Mouse (Mus musculus) embryonic facial prominence, embryonic 10.5 days (tissue): ENCODE measurements around the gene Anp32b. TPM values are rescaled to one million over a fixed set of nuclear protein-coding genes. Genes with fewer than 3 reads are reported as not detected.

Experiments used
- DNase-seq: peaks from one replicate; pipeline ENCODE4 v3.0.0-alpha.2; 2017; ENCODE audit warnings: low spot score
- H3K27ac ChIP-seq: fragments of 300-500 bp; sonication (generic); replicated peaks from 2 replicates; pipeline ENCODE4 v1.5.1; 2016; ENCODE audit warnings: mild to moderate bottlenecking
- H3K27me3 ChIP-seq: fragments of 300-500 bp; sonication (generic); replicated peaks from 2 replicates; pipeline ENCODE4 v1.6.1; 2016; ENCODE audit warnings: low read depth, mild to moderate bottlenecking; ENCODE audit not compliant: poor library complexity, severe bottlenecking
- H3K36me3 ChIP-seq: fragments of 300-500 bp; sonication (generic); replicated peaks from 2 replicates; pipeline ENCODE4 v1.6.1; 2016; ENCODE audit warnings: mild to moderate bottlenecking, moderate library complexity
- H3K4me1 ChIP-seq: fragments of 300-500 bp; sonication (generic); 2 replicates; pipeline ENCODE4 v1.6.1; 2016
- H3K4me3 ChIP-seq: fragments of 300-500 bp; sonication (generic); 2 replicates; pipeline ENCODE4 v1.5.1; 2016; ENCODE audit warnings: mild to moderate bottlenecking, moderate library complexity
- H3K9me3 ChIP-seq: fragments of 300-500 bp; sonication (generic); 2 replicates; pipeline ENCODE4 v1.6.1; 2016; ENCODE audit warnings: mild to moderate bottlenecking
- WGBS: fragments of 180-500 bp; shearing (Covaris S2); methylation state at CpG from one replicate; pipeline ENCODE4 v1.1.7; 2016; 5-methylcytosine and 5-hydroxymethylcytosine counted together
- polyA plus RNA-seq: library from polyadenylated mRNA; unstranded; fragments of >200 nt; fragmentation: Nextera tagmentation; extraction: Ambion mirVana; gene quantifications from 2 replicates; pipeline ENCODE4 v1.2.1, GENCODE M21; 2016

The Anp32b gene
- polyA plus RNA-seq, 1 experiment from 2014 or later: 431 TPM

DNA sequence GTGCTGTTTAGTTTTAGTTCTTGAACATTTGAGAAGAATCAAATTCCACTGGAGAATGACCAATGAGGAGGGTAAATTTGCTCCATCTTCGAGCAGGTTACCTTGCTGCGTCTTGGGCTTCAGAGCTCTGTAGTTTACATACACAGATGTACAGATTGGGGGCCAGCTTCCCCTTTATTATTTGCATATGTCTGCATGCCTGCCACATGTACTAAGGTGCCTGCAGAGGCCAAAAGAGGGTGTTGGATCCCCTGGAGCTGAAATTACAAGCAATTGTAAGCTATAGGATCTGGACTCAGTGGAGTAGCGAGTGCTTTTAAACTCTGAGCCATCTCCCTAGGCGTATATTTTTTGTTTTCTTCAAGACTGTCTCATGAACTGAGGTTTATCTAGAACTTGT, 6.1 kb downstream of the Anp32b start:
- 90% methylated on average over 4 of the region's 4 CpGs for WGBS
- Histone ChIP-seq H3K4me1 (peaks cover 44% of the 10 kb centered on the region), H3K4me3 (no peak overlapping the region), H3K36me3 (peaks cover 59% of the 10 kb centered on the region), H3K27ac (no peak overlapping the region), H3K9me3 (no peaks in the 10 kb centered on the region), H3K27me3 (no peaks in the 10 kb centered on the region)
- no peak for DNase-seq

- peaks cover 63% of the 10 kb centered on the region for H3K36me3 ChIP-seq
- 96% methylated on average over 3 of the region's 3 CpGs for WGBS
These were observed 6.5 kb downstream of the Anp32b start for GRCm38 (mm10) chr4:46457186-46457585.

DNA sequence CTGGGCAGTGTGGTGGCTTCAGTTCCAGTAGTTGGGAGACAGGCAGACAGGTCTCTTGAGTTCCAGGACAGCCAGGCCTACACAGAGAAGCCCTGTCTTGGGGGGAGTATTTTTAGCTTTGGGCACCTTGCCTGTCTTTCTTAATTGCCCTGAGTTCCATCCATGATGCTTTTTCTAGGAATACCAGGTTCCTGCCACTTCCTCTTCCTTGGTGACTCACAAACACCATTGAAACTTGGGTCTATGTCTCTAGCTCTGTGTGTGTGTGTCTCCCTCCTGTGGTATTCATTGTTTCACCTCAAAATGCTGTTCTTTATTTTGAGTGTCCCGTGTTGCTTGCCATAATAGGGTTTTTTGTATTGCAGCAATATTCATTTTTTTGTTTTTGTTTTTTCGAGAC, 7.7 kb downstream of the Anp32b start:
- Histone ChIP-seq H3K9me3 (no peaks in the 10 kb centered on the region), H3K27me3 (no peaks in the 10 kb centered on the region), H3K36me3 (peaks cover 73% of the 10 kb centered on the region), H3K4me3 (no peak overlapping the region), H3K27ac (no peak overlapping the region), H3K4me1 (peaks cover 33% of the 10 kb centered on the region)
- no peak for DNase-seq
- 95% methylated on average over 2 of the region's 2 CpGs for WGBS

More at GRCm38 (mm10) chr4:46457186-46457585, 6.5 kb downstream of the Anp32b start:
- DNase-seq: no peak
- H3K4me1 ChIP-seq: peaks cover 44% of the 10 kb centered on the region
- H3K9me3 ChIP-seq: no peaks in the 10 kb centered on the region
- no peak overlapping the region for H3K27ac ChIP-seq
- H3K4me3 ChIP-seq: no peak overlapping the region
- no peaks in the 10 kb centered on the region for H3K27me3 ChIP-seq

GRCm38 (mm10) chr4:46463130-46463830, 12.6 kb downstream of the Anp32b start:
- H3K27me3 ChIP-seq: no peaks in the 10 kb centered on the region
- no peak overlapping the region for H3K4me3 ChIP-seq
- H3K36me3 ChIP-seq: peaks cover 95% of the 10 kb centered on the region
- H3K4me1 ChIP-seq: no peaks in the 10 kb centered on the region
- DNase-seq: peak; percentile 46
- WGBS: 84% methylated on average over 7 of the region's 7 CpGs
- H3K9me3 ChIP-seq: no peaks in the 10 kb centered on the region
- no peak overlapping the region for H3K27ac ChIP-seq

DNA sequence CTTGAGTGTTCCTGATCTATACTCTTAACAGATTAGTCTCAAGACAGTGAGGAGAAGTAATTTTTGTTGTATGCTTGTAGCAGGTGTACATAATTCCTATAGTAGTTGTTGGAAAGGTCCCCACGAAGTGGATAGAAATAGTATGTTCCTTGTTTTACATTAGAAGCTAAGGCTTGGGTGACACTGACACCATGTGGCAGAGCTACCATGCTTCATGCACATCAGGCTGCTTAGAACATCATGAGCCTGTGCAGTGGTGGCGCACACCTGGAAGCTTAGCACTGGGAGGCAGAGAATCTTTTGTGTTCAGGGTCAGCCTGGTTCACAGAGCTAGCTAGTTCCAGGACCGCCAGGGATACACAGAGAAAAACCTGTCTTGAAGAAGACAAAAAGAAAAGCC, 15.0 kb downstream of the Anp32b start:
- Histone ChIP-seq H3K4me1 (no peaks in the 10 kb centered on the region), H3K36me3 (peaks cover 100% of the 10 kb centered on the region), H3K27ac (no peak overlapping the region), H3K4me3 (no peak overlapping the region), H3K27me3 (no peaks in the 10 kb centered on the region), H3K9me3 (no peaks in the 10 kb centered on the region)
- DNase-seq: no peak
- WGBS: 92% methylated on average over 3 of the region's 3 CpGs

- Histone ChIP-seq H3K27me3 (no peaks in the 10 kb centered on the region), H3K4me1 (no peaks in the 10 kb centered on the region), H3K9me3 (no peaks in the 10 kb centered on the region), H3K27ac (no peak overlapping the region), H3K4me3 (no peak overlapping the region), H3K36me3 (peaks cover 93% of the 10 kb centered on the region)
- DNase-seq: no peak
- 93% methylated on average over 5 of the region's 5 CpGs for WGBS
These were observed 24.4 kb downstream of the Anp32b start for GRCm38 (mm10) chr4:46475101-46475500.

GRCm38 (mm10) chr4:46479081-46479480, 28.4 kb downstream of the Anp32b start:
- H3K4me3 ChIP-seq: no peak overlapping the region
- H3K36me3 ChIP-seq: peaks cover 53% of the 10 kb centered on the region
- DNase-seq: no peak
- no peaks in the 10 kb centered on the region for H3K9me3 ChIP-seq
- no peaks in the 10 kb centered on the region for H3K4me1 ChIP-seq
- no peak overlapping the region for H3K27ac ChIP-seq
- no peaks in the 10 kb centered on the region for H3K27me3 ChIP-seq
- WGBS: 95% methylated on average over 2 of the region's 2 CpGs

DNA sequence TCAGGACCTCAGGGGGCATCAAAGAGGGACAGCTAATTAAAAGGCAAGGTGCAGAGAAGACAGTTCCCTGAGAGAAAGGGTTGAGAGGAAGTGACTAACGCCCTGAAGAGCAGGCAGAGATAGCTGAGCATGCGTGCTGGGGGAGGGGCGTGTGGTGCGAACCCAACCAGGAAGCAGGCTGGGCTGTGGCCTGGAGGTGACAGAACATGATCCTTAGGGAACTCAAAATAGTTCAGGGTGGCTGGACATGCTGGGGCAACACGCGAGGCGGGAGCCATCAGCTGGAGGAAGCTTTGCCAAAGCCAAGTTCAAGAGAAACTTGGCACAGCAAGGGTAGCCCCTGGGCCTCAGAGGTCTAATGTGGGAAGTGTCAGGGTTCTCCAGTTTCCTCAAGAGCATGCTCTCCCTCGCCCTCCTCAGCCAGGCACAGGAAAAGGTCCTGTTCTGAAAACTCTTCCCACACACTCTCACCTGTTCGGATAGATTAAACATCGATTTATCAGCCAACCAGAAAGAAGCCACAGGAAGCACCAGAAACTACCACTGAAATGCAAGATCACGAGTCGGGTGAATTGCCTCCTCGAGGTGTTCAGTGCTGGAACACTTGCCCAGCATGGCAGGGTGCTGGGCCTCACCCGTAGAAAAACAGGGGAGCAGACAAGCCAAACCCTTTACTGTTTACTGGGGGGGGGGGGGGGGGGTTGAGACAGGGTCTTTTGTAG, 35.2 kb downstream of the Anp32b start:
- no peaks in the 10 kb centered on the region for H3K27me3 ChIP-seq
- no peak for DNase-seq
- H3K36me3 ChIP-seq: no peaks in the 10 kb centered on the region
- H3K4me3 ChIP-seq: no peak overlapping the region
- peaks cover 24% of the 10 kb centered on the region for H3K4me1 ChIP-seq
- WGBS: 49% methylated on average over 14 of the region's 14 CpGs
- H3K27ac ChIP-seq: peak overlapping the region; percentile 30; the same call in 1 of the 2 replicates
- H3K9me3 ChIP-seq: no peaks in the 10 kb centered on the region

GRCm38 (mm10) chr4:46487348-46487747, 36.6 kb downstream of the Anp32b start:
- WGBS: 93% methylated on average over 5 of the region's 5 CpGs

GRCm38 (mm10) chr4:46489028-46489925, 38.6 kb downstream of the Anp32b start, which contains the start of gene Nans:
Gene Nans (plus strand): TSS chr4:46489248.
- Histone ChIP-seq H3K9me3 (no peaks in the 10 kb centered on the region), H3K27ac (peak within 1 kb of the TSS; percentile 88), H3K27me3 (no peaks in the 10 kb centered on the region), H3K4me1 (peaks cover 24% of the 10 kb centered on the region), H3K4me3 (peak within 1 kb of the TSS; percentile 80), H3K36me3 (peaks cover 27% of the 10 kb centered on the region)
- DNase-seq: peak; percentile 96
- WGBS: under 1% methylated on average over 58 of the region's 58 CpGs

More at GRCm38 (mm10) chr4:46487348-46487747, 36.6 kb downstream of the Anp32b start:
- Histone ChIP-seq H3K27me3 (no peaks in the 10 kb centered on the region), H3K27ac (no peak overlapping the region), H3K9me3 (no peaks in the 10 kb centered on the region), H3K4me3 (no peak overlapping the region), H3K36me3 (peaks cover 8% of the 10 kb centered on the region), H3K4me1 (peaks cover 24% of the 10 kb centered on the region)
- DNase-seq: no peak

- 94% methylated on average over 6 of the region's 6 CpGs for WGBS
- no peak overlapping the region for H3K4me3 ChIP-seq
- H3K36me3 ChIP-seq: peaks cover 57% of the 10 kb centered on the region
- H3K27me3 ChIP-seq: peaks cover 5% of the 10 kb centered on the region; the same call in 1 of the 2 replicates
- no peaks in the 10 kb centered on the region for H3K9me3 ChIP-seq
- no peak overlapping the region for H3K27ac ChIP-seq
- no peak for DNase-seq
- H3K4me1 ChIP-seq: peaks cover 16% of the 10 kb centered on the region
These were observed 42.4 kb downstream of the Anp32b start for GRCm38 (mm10) chr4:46493071-46493470.

DNA sequence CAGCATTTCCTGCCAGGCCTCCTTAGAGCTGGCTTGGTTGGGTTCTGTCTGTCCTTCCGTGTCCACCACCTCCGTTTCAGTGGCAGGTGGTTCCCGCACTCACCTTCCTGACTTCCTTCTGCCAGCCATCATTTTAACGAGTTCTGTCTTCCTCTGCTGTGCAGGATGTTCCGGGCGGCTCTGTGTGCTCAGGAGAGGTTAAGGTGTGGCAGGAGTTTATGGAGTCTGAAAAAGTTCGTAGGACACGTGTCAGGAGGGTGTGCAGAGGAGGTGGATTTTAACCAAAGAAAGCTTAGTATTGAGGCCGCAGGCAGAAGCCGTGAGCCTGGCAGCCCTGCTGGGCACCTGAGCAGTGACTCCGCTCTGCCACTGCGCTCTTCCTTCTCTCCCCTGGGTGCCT, 44.8 kb downstream of the Anp32b start:
- Histone ChIP-seq H3K36me3 (peaks cover 78% of the 10 kb centered on the region), H3K4me1 (peaks cover 7% of the 10 kb centered on the region), H3K9me3 (no peaks in the 10 kb centered on the region), H3K4me3 (no peak overlapping the region), H3K27ac (no peak overlapping the region), H3K27me3 (peaks cover 15% of the 10 kb centered on the region; the same call in 1 of the 2 replicates)
- no peak for DNase-seq
- 90% methylated on average over 12 of the region's 12 CpGs for WGBS
